In the genomic region with DNA sequence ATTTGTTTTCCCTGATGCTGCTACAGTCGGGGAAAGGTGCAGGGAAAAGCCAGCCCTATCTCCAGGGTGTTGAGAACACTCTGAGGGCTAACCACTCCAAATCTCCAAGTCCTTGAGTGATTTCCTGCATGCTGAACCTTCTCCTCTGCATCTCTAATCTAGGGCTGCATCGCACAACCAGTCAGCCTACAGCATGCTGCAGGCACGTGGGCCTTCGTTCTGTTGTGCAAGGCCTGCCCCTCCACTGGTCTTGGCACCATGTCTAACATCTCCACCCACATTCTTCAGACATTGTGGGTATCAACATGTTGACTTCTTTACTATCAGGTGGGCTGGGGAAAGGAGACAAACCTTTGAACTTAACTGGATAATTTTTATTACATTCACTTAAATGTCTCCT, we compare ENCODE assay signal across 13 mouse cellular contexts.
"Had no signal": no experiment of that assay in that cellular context is flagged by ENCODE, and none has a peak within 500 bp of the region (broad histone marks: within the 10 kb centered on the region; RNA-seq: fewer than 3 reads in every experiment).

No protein-coding gene starts in this region.

- ATAC-seq: intestine, postnatal 0 days; liver, embryonic 12.5 days; midbrain, embryonic 13.5 days had no signal

- H3K4me2 ChIP-seq: liver, embryonic 12.5 days; liver, embryonic 15.5 days; lung, embryonic 14.5 days; midbrain, embryonic 13.5 days had no signal

- H3K36me3 ChIP-seq: liver, embryonic 15.5 days; midbrain, embryonic 13.5 days had no signal

- H3K9ac ChIP-seq: liver, embryonic 12.5 days; liver, embryonic 15.5 days; lung, embryonic 14.5 days; midbrain, embryonic 13.5 days had no signal

- H3K27ac ChIP-seq: kidney, postnatal 0 days; left cerebral cortex, adult 2 months; liver, embryonic 12.5 days; liver, embryonic 15.5 days; macrophage; midbrain, embryonic 13.5 days had no signal

- H3K4me1 ChIP-seq: liver, embryonic 12.5 days; liver, embryonic 15.5 days; midbrain, embryonic 13.5 days had no signal

- H3K27me3 ChIP-seq: liver, embryonic 15.5 days; midbrain, embryonic 13.5 days had no signal

- H3K9me3 ChIP-seq: liver, embryonic 12.5 days; liver, embryonic 15.5 days; midbrain, embryonic 13.5 days had no signal

- H3K4me3 ChIP-seq: left cerebral cortex, adult 2 months; liver, embryonic 12.5 days; liver, embryonic 15.5 days; midbrain, embryonic 13.5 days had no signal

- DNase-seq: kidney, adult 9 months; layer of hippocampus, postnatal 36 days; lung, embryonic 14.5 days; thymus, adult 2 months; thymus, postnatal 14 days; thymus, postnatal 4 days had no signal
